Mouse (Mus musculus) spleen, adult 2 months (tissue): ENCODE data around the gene Tnfsf14.

ENCODE experiments used
- CTCF ChIP-seq: fragments of 200-500 bp; IDR thresholded peaks from 2 replicates; pipeline ENCODE4 v1.5.1; 2011; ENCODE audit warnings: mild to moderate bottlenecking, inconsistent platforms; ENCODE audit not compliant: insufficient read depth, insufficient read length, insufficient replicate concordance; ENCODE audit errors: extremely low read depth
- POLR2A ChIP-seq: fragments of 200-500 bp; IDR thresholded peaks from 2 replicates; pipeline ENCODE4 v1.6.1; 2011; ENCODE audit warnings: low read depth, low read length, inconsistent platforms

DNA sequence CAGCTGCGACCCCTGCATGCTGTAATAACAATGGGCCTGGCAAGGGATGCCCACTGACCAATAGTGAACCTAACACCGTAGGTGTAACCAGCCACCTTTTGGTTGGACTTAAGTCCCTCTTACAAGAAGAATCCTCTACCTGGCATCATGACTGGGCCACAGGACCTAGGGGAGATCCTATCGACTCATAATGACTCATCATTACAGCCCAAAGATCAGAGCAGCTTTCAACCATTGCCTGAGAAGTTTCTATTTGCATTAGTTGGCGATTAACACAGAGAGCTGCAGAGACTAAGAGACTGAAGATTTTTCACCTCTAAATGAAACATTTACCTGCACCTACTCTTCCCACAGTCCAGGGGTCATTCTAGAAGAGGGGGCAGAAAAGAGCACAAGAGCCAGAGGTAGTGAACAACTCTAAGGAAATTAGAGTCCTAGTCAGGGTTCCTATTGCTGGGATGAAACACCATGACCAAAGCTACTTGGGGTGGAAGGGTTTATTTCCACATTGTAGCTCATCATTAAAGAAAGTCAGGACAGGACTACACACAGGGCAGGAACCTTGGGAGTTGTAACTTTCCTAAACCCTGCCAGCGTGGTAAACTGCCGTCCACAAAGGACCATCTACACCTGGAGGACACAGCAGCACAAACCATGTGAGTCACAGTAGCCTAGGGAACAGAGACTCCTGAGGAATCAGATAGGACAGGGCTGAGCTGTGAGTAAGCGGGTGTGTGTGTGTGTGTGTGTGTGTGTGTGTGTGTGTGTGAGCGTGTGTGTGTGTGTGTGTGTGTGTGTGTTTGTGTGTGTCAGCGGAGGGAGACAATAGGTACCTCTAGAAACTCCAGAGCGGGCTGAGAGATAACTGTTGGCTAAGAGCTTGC is 8.1 kb upstream of the Tnfsf14 start:
- TF ChIP-seq POLR2A (no peak), CTCF (no peak)
